Comparison of ENCODE assay signal across 9 mouse cellular contexts in the genomic region with DNA sequence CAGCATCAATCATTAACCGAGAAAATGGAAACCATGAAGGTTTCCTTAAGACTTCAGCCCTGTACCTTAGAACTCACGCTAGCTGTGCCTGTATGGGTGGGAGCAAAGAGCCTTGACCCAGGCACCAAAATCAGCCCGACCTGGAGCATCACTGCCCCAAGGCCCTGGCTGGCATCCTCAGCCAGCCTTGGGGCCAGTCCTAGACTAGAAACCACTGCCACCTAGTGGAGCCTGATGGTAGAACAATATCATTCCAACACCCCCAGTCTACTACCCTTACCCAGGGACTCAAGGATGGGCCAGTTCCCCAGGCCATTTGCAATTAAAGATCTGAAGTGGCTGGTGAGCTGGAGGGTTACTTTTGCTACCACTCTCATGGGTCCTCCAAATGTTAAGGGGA. TPM values are rescaled to one million over a fixed set of nuclear protein-coding genes. Genes with fewer than 3 reads are reported as not detected.
DNase-seq lines count a peak whose midpoint lies in the region; ATAC-seq and TF ChIP-seq lines count a peak whose summit lies in the region.
"Had no signal": no experiment of that assay in that cellular context is flagged by ENCODE, and none has a peak within 500 bp of the region (broad histone marks: within the 10 kb centered on the region; RNA-seq: fewer than 3 reads in every experiment).

No protein-coding gene starts in this region.

- H3K4me1 ChIP-seq in embryonic fibroblast, embryonic 13.5 days (ENCODE audit: control insufficient read depth, insufficient read depth, low read length), result no peaks in the 10 kb centered on the region
- H3K4me1 ChIP-seq in kidney, adult 2 months (ENCODE audit: control insufficient read depth, insufficient read depth, low read length), result no peaks in the 10 kb centered on the region
- no peaks in the 10 kb centered on the region for H3K4me1 ChIP-seq in lung, embryonic 14.5 days (ENCODE audit: insufficient read depth)

- H3K36me3 ChIP-seq in kidney, adult 2 months (ENCODE audit: control insufficient read depth, insufficient read depth, low read length), result no peaks in the 10 kb centered on the region
- peaks cover 32% of the 10 kb centered on the region; the same call in 1 of the 2 replicates for H3K36me3 ChIP-seq in lung, embryonic 14.5 days (ENCODE audit: insufficient read depth)

- no peak for ATAC-seq in lung, embryonic 14.5 days (ENCODE audit: insufficient read depth)

- peak; percentile 75 for TF ChIP-seq CTCF in gastrocnemius, adult 2 months (IDR thresholded peaks at IDR 0.05)
- peak; percentile 36; the same call in 1 of the 2 replicates for TF ChIP-seq CTCF in embryonic fibroblast, embryonic 13.5 days (IDR thresholded peaks at IDR 0.05; ENCODE audit: borderline replicate concordance, insufficient read depth, low read length)
- TF ChIP-seq CTCF in kidney, adult 2 months (conservative IDR thresholded peaks at IDR 0.05; ENCODE audit: insufficient read depth, insufficient read length, low read depth, low read length), result peak; percentile 69
- peak; percentile 71 for TF ChIP-seq CTCF in lung, embryonic 14.5 days (IDR thresholded peaks at IDR 0.05; ENCODE audit: low read depth)

- H3K27ac ChIP-seq in gastrocnemius, adult 2 months, result no peak overlapping the region
- H3K27ac ChIP-seq in embryonic fibroblast, embryonic 13.5 days (ENCODE audit: insufficient read depth, low read length), result no peak overlapping the region
- H3K27ac ChIP-seq in kidney, adult 2 months (ENCODE audit: insufficient read depth, low read depth, low read length), result no peak overlapping the region
- H3K27ac ChIP-seq in lung, embryonic 14.5 days (ENCODE audit: low read depth), result no peak overlapping the region
- H3K27ac ChIP-seq: limb, embryonic 13.5 days had no signal

- intact Hi-C loops in gastrocnemius, adult 2 months (cut with DNase I), result no loop called here
- intact Hi-C loops in gastrocnemius, postnatal 36 days (cut with DNase I), result no loop called here

- no peaks in the 10 kb centered on the region for H3K27me3 ChIP-seq in kidney, adult 2 months (replicated peaks; ENCODE audit: control insufficient read depth, insufficient read depth, low read length)
- H3K27me3 ChIP-seq in lung, embryonic 14.5 days (ENCODE audit: insufficient read depth, low read length), result no peaks in the 10 kb centered on the region
- H3K27me3 ChIP-seq: limb, embryonic 13.5 days had no signal

- H3K9ac ChIP-seq in lung, embryonic 14.5 days, result no peak overlapping the region
- H3K9ac ChIP-seq: limb, embryonic 13.5 days had no signal

- no peaks in the 10 kb centered on the region for H3K9me3 ChIP-seq in lung, embryonic 14.5 days (ENCODE audit: low read depth, low read length)
- H3K9me3 ChIP-seq: limb, embryonic 13.5 days had no signal

- H3K4me3 ChIP-seq in gastrocnemius, adult 2 months, result no peak overlapping the region
- H3K4me3 ChIP-seq in embryonic fibroblast, embryonic 13.5 days (ENCODE audit: insufficient read depth, low read length), result no peak overlapping the region
- H3K4me3 ChIP-seq in kidney, adult 2 months (ENCODE audit: insufficient read depth, low read depth, low read length), result no peak overlapping the region
- no peak overlapping the region for H3K4me3 ChIP-seq in lung, embryonic 14.5 days (ENCODE audit: low read depth, low read length)
- H3K4me3 ChIP-seq: limb, embryonic 13.5 days had no signal

- peak; percentile 51 for DNase-seq in gastrocnemius, adult 2 months
- no peak for DNase-seq in gastrocnemius, postnatal 36 days
- peak; percentile 64 for DNase-seq in CD4-positive helper T cell, adult 2 months (ENCODE audit: low read depth, low spot score)
- DNase-seq in brain, adult 2 months (ENCODE audit: low read depth, low spot score), result peak; percentile 67
- DNase-seq in kidney, adult 2 months, result peak; percentile 54
- DNase-seq in lung, embryonic 14.5 days, result peak; percentile 80
- DNase-seq in spleen, adult 12 weeks (ENCODE audit: low spot score), result peak; percentile 19

- TF ChIP-seq POLR2A in embryonic fibroblast, embryonic 13.5 days (IDR thresholded peaks at IDR 0.05; ENCODE audit: low read depth, low read length), result no peak
- no peak for TF ChIP-seq POLR2A in kidney, adult 2 months (IDR thresholded peaks at IDR 0.05; ENCODE audit: low read depth, low read length)

- H3K4me2 ChIP-seq in lung, embryonic 14.5 days, result no peak overlapping the region
- H3K4me2 ChIP-seq: limb, embryonic 13.5 days had no signal

- 36% methylated on average over 3 of the region's 3 CpGs for WGBS in kidney, adult 2 months
- WGBS in lung, embryonic 14.5 days, result 33% methylated on average over 3 of the region's 3 CpGs

RNA-seq across cellular contexts. Expression of gene Mipep, which starts 5.7 kb away (rescaled TPM):
- 10 to 100 TPM; 32.7 to 38.3 TPM for total RNA-seq in gastrocnemius, adult 2 months (2021)
- 10 to 100 TPM; 32.4 to 33.4 TPM for total RNA-seq in gastrocnemius, postnatal 36 days (2021)
- 9.4 and 9.6 TPM in 2 replicates for polyA plus RNA-seq in embryonic fibroblast, embryonic 13.5 days (2011; ENCODE audit: insufficient read length, low read depth, missing spikeins)
- 18.6 and 20.0 TPM in 2 replicates for polyA plus RNA-seq in kidney, adult 2 months (2012; rRNA removed)
- 26.3 and 26.5 TPM in 2 replicates for polyA plus RNA-seq in lung, embryonic 14.5 days (2014; fragmentation: Nextera tagmentation; extraction: Ambion mirVana)

RNA-seq across cellular contexts. Expression of gene C1qtnf9, which starts 22.2 kb away (rescaled TPM):
- 10 to 100 TPM; 18.0 to 20.4 TPM for total RNA-seq in gastrocnemius, adult 2 months (2021)
- 10 to 100 TPM; 19.4 to 25.8 TPM for total RNA-seq in gastrocnemius, postnatal 36 days (2021)
- not detected in 2 replicates for polyA plus RNA-seq in embryonic fibroblast, embryonic 13.5 days (2011; ENCODE audit: insufficient read length, low read depth, missing spikeins)
- polyA plus RNA-seq in kidney, adult 2 months (2012; rRNA removed), result 1.4 and 2.0 TPM in 2 replicates
- 0.12 TPM in 1 of 2 replicates, not detected in the other for polyA plus RNA-seq in lung, embryonic 14.5 days (2014; fragmentation: Nextera tagmentation; extraction: Ambion mirVana)

Comparison
In these comparisons a context has a peak if more than half of its experiments do, and no peak if none do; other contexts are left out.
1. DNase-seq: peak in gastrocnemius, adult 2 months (single experiment), CD4-positive helper T cell, adult 2 months (single experiment), brain, adult 2 months (single experiment), kidney, adult 2 months (single experiment), lung, embryonic 14.5 days (single experiment) and spleen, adult 12 weeks (single experiment); none in gastrocnemius, postnatal 36 days (0 of 2).
2. Peak in every context shown above with its lines, with median percentiles within 50 percentile points of each other: CTCF ChIP-seq.